Mouse (Mus musculus) left cerebral cortex, postnatal 25 days (tissue): ENCODE results near the gene Setd5. TPM values are rescaled to one million over a fixed set of nuclear protein-coding genes. Genes with fewer than 3 reads are reported as not detected.

Source experiments
- DNase-seq, 2 experiments: peaks; one replicate each; pipeline ENCODE4 v3.0.0; 2022; ENCODE audit warnings: low spot score in 2 of 2, mixed read lengths in 1 of 2
- intact Hi-C: fragments of 180-260 bp; cut with DNase I; formaldehyde crosslinking; loops from one replicate; pipeline ENCODE4 v1.15.1; 2025
- total RNA-seq, 2 experiments: library from RNA; stranded (reverse); gene quantifications; 2 replicates each; pipeline ENCODE4 v1.2.3; 2021

Setd5 gene
- total RNA-seq, 2 experiments from 2014 or later: 108 to 122 TPM

DNA sequence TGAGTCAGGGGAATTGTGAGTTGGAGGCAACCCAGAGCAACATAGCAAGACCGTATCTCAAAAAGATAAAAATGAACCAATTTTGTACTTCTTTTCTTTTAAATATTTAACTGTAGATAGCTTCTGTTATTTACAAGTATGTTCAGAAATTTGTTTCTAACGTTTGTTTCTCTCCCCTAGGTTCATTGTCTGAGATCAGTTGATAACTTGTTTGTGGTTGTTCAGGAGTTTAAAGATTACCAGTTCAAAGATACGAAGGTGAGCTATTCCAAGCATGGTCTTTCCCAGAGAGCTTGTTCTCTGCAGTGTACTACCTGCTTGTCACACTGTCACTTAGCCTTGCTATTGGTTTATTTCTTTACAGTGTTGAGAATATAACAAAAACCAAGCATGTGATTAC is 28.0 kb upstream of the Setd5 start:
- no peak for DNase-seq
- intact Hi-C loops: loop anchor here (5.0 kb wide), 1 partner anchor 258 kb away; the partner anchor contains the start of gene Brpf1

DNA sequence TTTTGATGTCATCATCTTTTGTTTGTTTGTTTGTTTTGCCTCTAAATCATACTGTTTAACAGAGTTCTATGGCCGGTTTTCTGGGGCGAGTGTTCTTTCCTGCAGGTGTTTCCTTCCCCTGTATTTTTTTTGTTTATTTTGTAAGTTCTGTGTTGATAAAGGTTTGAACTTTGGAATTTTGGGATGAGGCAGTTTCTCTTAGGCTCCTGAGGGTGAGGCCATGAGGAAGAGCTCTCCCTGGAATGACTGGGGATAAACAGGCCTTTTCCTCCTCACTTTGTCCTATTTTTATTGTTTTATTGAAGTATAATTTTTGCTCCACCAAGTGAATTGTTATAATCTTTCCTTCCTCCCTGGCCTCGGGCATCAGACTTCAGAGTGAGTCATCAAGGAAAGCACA is 24.2 kb upstream of the Setd5 start:
- intact Hi-C loops: no loop called here

DNA sequence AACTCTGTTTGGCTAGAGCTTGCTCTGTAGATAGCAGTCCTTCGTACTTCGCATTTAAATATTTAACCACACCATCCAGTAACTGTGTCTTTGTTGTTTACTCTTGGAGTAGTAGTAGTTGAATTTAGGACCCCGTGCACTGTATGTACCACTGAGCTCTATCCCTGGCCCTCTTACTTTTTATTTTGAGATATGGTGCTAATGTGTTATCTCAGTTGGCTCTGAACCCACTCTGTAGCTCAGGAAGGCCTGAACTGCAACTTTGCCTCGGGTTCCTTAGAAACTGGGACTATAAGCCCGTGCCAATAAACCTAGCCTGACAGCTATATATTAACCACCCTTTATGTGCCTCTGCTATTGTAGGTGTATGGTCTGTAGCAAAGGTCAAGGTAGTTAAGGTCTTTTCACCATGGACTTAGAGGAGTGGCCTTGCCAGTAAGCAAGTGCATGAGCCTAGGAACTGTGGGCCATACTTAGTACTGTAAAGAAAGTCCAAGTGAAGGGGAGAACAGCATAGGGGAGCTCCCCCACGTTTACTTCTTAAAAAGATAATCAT is 22.5 kb upstream of the Setd5 start:
- no peak for DNase-seq
- intact Hi-C loops: no loop called here

More for the DNA sequence above, 24.2 kb upstream of the Setd5 start:
- DNase-seq: no peak

DNA sequence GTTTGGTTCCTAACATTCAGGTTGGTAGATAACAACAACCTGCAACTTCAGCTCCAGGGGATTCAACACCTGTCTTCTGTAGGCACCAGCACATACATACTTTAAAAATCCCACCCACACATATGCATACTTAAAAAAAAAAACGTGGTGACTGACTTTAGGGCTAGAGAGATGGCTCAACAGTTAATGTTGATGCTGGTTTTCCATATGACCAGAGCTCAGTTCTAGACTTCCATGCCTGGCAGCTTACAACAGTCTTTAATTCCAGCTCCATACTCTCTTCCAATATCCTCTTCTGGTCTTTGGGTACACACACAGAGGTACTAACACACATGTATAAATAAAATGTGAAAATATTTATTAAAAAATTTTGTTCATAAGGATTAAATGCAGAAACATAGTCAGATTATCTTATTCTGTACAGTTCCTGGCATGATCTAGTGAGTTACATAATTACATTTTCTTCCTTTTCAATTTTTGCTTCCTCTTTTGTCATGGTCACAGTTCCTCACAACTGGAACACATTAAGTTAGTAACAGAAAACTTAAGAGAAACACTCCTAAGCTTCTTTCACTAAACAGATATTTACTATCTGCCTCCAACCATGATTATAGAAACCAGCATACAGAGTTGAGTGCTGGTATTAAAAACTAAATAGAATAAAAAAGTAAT is 16.1 kb upstream of the Setd5 start:
- intact Hi-C loops: no loop called here
- no peak for DNase-seq

GRCm38 (mm10) chr6:113062253-113062652 is 14.9 kb upstream of the Setd5 start:
- intact Hi-C loops: no loop called here
- no peak for DNase-seq

DNA sequence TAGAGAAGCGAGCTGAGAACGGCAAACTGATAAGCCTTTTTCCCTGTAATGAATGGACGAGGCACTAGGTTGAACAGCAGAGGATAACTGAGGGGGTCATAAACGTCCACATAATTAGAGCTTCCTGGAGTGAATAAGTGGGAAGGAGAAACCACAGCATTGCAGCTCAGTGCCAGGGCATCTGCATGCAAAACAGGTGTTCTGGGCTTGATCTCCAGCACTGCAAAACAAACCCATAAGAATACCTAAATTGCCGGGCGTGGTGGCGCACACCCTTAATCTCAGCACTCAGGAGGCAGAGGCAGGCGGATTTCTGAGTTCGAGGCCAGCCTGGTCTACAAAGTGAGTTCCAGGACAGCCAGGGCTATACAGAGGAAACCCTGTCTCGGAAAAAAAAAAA is 13.8 kb upstream of the Setd5 start:
- intact Hi-C loops: no loop called here

GRCm38 (mm10) chr6:113065186-113065585 is 12.0 kb upstream of the Setd5 start:
- no peak for DNase-seq
- intact Hi-C loops: no loop called here

More for the DNA sequence above, 13.8 kb upstream of the Setd5 start:
- no peak for DNase-seq

- no peak for DNase-seq
- intact Hi-C loops: no loop called here
Measured at GRCm38 (mm10) chr6:113069154-113069553, 8.0 kb upstream of the Setd5 start.

GRCm38 (mm10) chr6:113075261-113075660 is 1.9 kb upstream of the Setd5 start:
- intact Hi-C loops: no loop called here
- no peak for DNase-seq

GRCm38 (mm10) chr6:113076012-113076685 is 1.0 kb upstream of the Setd5 start:
- intact Hi-C loops: loop anchor here (1.0 to 2.0 kb wide), 2 partner anchors 30 to 231 kb away; partner anchors contain the start of genes Brpf1 and Thumpd3

GRCm38 (mm10) chr6:113077569-113078030 is 435 bp downstream of the Setd5 start:
- no peak for DNase-seq

More at GRCm38 (mm10) chr6:113076012-113076685, 1.0 kb upstream of the Setd5 start:
- DNase-seq: peak; percentile 91 to 96

DNA sequence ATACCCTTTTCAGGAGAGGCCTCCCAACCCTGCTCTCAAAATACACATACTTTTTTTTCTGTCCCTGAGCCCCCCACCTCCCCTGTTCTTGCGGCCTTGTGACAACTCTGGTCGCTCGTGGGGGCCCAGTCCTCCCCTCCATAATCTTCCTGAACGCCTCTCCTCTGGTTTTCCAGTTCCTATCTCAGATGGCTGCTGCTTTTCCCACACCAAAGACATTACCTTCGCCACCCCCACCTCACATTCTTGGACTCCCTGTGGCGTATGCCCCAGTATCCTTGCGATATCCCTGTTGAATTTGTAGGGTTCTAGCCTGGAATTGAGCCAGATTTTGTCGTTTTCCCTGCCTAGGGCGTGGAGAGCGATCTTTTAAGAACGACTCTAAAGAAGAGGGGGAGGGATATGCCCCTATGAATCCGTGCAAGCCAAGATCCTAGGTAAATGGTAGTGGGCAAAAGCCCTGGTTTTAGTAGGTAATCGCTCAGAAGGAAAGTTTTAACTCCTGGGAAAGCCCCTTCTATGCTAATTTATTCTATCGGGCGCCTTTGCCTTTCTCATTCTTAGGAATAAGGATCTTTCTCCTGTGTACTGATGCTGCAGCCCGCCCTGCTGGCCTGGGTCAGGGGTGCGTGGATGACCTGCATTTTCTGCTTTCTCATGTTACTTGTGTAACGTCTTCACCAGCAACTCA is 1.0 kb downstream of the Setd5 start:
- intact Hi-C loops: no loop called here
- peak; percentile 20 to 43 for DNase-seq

More at GRCm38 (mm10) chr6:113077569-113078030, 435 bp downstream of the Setd5 start:
- intact Hi-C loops: loop anchor here (1.0 to 2.0 kb wide), 2 partner anchors 22 to 229 kb away; partner anchors contain the start of gene Brpf1

DNA sequence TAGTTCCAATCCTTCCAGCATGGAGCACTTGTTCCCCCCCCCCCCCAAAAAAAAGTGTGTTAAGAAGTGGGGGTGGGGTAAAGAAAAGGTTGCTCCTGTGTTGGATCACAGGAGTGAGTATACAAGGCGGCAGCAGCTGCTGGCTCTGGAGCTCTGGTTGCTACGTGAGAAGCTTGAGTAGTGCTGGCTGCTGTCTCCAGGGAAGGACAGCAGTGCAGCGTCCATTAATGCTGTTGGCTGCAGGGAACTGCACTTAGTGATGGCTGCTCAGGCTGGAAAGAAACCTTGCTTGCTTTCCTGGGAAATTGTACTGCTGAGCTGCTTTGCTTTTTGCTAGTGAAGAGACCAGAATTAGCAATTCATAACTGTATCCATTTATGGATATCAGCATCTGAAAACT is 2.3 kb downstream of the Setd5 start:
- DNase-seq: peak; percentile 26 to 58
- intact Hi-C loops: no loop called here

DNA sequence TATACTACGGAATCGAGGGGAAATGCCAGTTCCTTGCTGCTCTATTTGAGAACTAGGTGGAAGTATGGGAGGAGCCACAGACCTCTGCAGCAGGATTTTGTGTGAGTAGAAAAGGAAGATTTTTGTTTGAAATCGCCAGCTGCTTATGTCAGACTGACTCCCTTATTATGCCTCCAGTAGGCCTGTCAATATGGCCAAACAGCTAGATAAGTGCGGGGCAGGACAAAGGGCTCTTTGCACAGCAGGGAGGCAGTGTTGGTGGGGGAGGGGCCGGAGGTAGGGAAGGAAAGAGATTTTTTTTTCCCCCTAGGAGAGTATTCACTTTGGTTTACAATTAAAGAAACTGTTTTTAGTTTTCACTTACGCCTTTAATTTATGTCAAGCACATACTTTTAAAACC is 5.1 kb downstream of the Setd5 start:
- intact Hi-C loops: no loop called here
- DNase-seq: peak in 1 of 2 experiments; percentile 9

DNA sequence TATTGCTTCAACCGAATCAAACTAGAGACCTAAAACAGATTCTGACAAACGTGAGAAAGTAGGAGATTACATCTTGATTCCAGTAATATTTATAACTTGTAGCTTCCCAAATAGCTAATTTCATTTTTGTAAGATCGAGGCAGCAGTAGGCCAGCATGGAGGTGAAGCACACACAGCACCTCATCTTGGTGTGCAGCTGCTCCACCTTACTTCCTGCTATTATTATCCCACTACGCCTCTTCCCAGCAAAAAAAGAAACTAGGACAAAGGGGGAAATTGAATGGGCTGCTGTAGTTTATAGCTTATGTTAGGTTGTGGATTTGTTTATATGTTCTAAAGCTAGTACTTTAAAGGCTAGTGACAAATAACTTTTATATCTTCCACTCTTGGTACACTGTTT is 7.4 kb downstream of the Setd5 start:
- intact Hi-C loops: no loop called here
- DNase-seq: peak in 1 of 2 experiments; percentile 18

- intact Hi-C loops: no loop called here
- DNase-seq: no peak
Measured at GRCm38 (mm10) chr6:113093206-113093605, 16.0 kb downstream of the Setd5 start.

DNA sequence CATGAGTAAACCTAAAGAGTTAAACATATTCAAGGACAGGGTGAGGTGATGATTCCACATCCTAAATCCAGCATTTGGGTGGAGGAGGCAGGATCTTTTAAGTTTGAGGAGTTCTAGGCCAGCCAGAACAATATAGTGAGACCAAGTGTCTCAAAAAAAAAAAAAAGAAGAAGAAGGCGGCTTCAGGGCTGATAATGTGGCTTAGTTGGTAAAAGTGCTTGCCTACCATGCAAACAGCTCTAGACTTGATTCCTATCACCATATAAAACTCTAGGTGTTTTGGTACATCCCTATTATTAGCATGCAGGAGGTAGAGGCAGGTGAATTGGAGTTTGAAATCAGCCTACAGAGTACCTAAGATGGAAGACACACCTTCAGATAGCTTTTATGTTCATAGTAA is 18.4 kb downstream of the Setd5 start:
- DNase-seq: no peak
- intact Hi-C loops: no loop called here

GRCm38 (mm10) chr6:113097662-113098061 is 20.5 kb downstream of the Setd5 start:
- intact Hi-C loops: no loop called here
- DNase-seq: no peak

DNA sequence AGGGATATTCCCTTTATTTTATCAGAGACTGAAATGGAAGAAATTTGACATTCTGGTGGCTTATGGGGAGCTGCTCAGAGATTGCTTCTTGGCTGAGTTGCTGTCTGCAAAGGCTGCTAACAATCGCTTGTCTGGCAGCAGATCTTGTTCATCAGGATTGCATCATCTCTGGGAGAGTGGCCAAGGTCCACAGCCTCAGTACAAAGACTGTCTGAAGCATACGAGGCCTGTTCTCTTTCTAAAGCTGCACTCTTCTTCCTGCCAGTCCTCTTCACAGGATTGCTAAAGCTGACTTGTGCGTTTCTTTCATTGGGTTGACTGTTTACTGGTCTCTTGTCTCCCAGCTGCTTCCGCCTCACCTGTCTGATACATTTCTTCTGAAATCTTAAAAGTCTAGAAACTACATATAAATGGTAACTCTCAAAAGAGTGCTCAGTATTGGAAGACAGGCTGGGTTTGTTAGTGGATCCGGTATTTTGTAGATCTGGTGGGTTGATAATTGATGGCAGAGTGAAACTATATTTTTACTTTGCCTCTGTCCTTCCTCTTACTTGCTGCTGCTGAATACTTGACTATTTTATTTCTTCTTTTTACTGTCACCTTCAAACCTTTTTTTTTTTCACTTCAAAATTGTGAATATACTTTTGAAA is 22.6 kb downstream of the Setd5 start:
- intact Hi-C loops: loop anchor here (1.0 kb wide), 2 partner anchors 10 to 22 kb away; partner anchors contain the start of gene Setd5
- peak; percentile 88 to 95 for DNase-seq
